8 mouse cellular contexts compared by ENCODE assay signal in the genomic region with DNA sequence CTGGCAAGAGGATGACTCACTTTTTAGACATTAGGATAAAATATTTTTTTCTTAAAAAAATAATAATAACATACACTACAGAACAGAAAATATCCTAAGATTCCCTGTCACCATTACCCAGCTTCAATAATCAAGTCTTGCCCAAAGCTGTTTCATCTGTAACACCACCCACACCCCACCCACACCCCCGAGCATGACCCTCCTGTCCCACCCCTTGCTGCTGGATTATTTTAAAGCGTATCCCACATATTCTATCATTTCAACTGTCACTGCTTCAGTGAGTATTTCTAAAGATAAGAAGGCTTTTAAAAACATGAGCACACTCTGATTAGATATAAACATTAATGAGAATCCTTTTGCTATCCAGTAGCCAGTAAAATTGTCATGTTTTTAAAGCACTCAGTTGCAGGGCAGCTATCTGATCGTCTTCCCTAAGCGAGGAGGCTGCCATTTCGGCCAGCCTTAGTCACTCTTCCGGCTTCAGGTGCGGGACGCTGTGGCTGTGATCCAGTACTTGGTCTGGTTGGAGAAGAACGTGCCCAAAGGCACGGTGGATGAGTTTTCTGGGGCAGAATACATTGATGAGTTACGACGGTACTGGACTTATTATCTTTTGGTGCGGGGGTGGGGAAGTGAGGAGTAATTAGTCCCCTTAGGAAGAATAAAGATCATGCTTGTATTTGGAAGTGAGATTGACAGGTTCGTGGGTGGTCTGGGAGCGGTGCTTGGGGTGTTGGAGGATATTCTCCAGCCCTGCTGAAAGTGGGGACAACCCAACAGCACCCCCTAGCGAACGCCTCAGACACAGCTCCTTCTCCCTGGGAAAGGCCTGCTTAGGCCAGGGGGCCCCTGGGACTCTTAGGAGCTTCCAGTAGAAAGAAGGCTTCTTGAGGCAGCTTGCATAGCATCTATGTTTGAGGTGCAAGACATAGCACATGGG. TPM values are rescaled to one million over a fixed set of nuclear protein-coding genes. Genes with fewer than 3 reads are reported as not detected.
DNase-seq lines count a peak whose midpoint lies in the region; ATAC-seq lines count a peak whose summit lies in the region.

No protein-coding gene starts in this region.

- 0 out of 2 replicates have a peak overlapping the region, but pooled peaks have one; percentile 19 for H3K4me2 ChIP-seq in embryonic facial prominence, embryonic 15.5 days (replicated peaks)
- H3K4me2 ChIP-seq in heart, embryonic 11.5 days: peak overlapping the region; percentile 55
- peak overlapping the region; percentile 58 for H3K4me2 ChIP-seq in liver, embryonic 11.5 days
- no peak overlapping the region for H3K4me2 ChIP-seq in neural tube, embryonic 11.5 days (ENCODE audit: low read depth)

- DNase-seq in CD4-positive, CD25-positive, alpha-beta regulatory T cell, adult 2 months (ENCODE audit: low read depth, low spot score): peak; percentile 77
- DNase-seq in adrenal gland, postnatal 36 days: peak; percentile 70 to 81
- DNase-seq in kidney, adult 9 months: peak; percentile 60
- peak; percentile 55 for DNase-seq in liver, embryonic 11.5 days (ENCODE audit: low spot score)
- peak; percentile 65 for DNase-seq in neural tube, embryonic 11.5 days (ENCODE audit: low spot score)
- peak; percentile 78 for DNase-seq in testis, postnatal 10 days (ENCODE audit: low spot score)

- no peaks in the 10 kb centered on the region for H3K4me1 ChIP-seq in embryonic facial prominence, embryonic 15.5 days
- H3K4me1 ChIP-seq in heart, embryonic 11.5 days (ENCODE audit: control insufficient read depth, insufficient read depth, low read length): no peaks in the 10 kb centered on the region
- no peaks in the 10 kb centered on the region for H3K4me1 ChIP-seq in liver, embryonic 11.5 days (replicated peaks; ENCODE audit: control insufficient read depth, insufficient read depth, low read length)
- H3K4me1 ChIP-seq in neural tube, embryonic 11.5 days (ENCODE audit: control insufficient read depth, insufficient read depth, low read length): no peaks in the 10 kb centered on the region

- no peak overlapping the region for H3K4me3 ChIP-seq in embryonic facial prominence, embryonic 15.5 days (replicated peaks)
- no peak overlapping the region for H3K4me3 ChIP-seq in heart, embryonic 11.5 days (ENCODE audit: low read depth, low read length)
- H3K4me3 ChIP-seq in liver, embryonic 11.5 days (ENCODE audit: low read depth, low read length): peak overlapping the region; percentile 27; the same call in 1 of the 2 replicates
- no peak overlapping the region for H3K4me3 ChIP-seq in neural tube, embryonic 11.5 days (ENCODE audit: low read depth, low read length)

- ATAC-seq in embryonic facial prominence, embryonic 15.5 days (ENCODE audit: insufficient number of reproducible peaks, low FRiP score, low TSS enrichment, low read depth): no peak
- no peak for ATAC-seq in heart, embryonic 11.5 days (replicated peaks; ENCODE audit: insufficient number of reproducible peaks, low FRiP score, low TSS enrichment)
- peak; percentile 39 for ATAC-seq in liver, embryonic 11.5 days (replicated peaks; ENCODE audit: low FRiP score)
- ATAC-seq in neural tube, embryonic 11.5 days (ENCODE audit: insufficient read depth, low FRiP score, low TSS enrichment): no peak

- no peaks in the 10 kb centered on the region for H3K9me3 ChIP-seq in embryonic facial prominence, embryonic 15.5 days (replicated peaks)
- no peaks in the 10 kb centered on the region for H3K9me3 ChIP-seq in heart, embryonic 11.5 days (replicated peaks; ENCODE audit: control insufficient read depth, low read length)
- no peaks in the 10 kb centered on the region for H3K9me3 ChIP-seq in liver, embryonic 11.5 days (ENCODE audit: control insufficient read depth, low read length)
- no peaks in the 10 kb centered on the region for H3K9me3 ChIP-seq in neural tube, embryonic 11.5 days (ENCODE audit: control insufficient read depth, low read length)

- no peaks in the 10 kb centered on the region for H3K27me3 ChIP-seq in embryonic facial prominence, embryonic 15.5 days
- no peaks in the 10 kb centered on the region; the same call in 1 of the 2 replicates for H3K27me3 ChIP-seq in heart, embryonic 11.5 days (ENCODE audit: control insufficient read depth, insufficient read depth, low read length)
- no peaks in the 10 kb centered on the region for H3K27me3 ChIP-seq in liver, embryonic 11.5 days (replicated peaks; ENCODE audit: control insufficient read depth, insufficient read depth, low read length)
- no peaks in the 10 kb centered on the region for H3K27me3 ChIP-seq in neural tube, embryonic 11.5 days (ENCODE audit: control insufficient read depth, insufficient read depth, low read length)

- no peak overlapping the region for H3K27ac ChIP-seq in embryonic facial prominence, embryonic 15.5 days (replicated peaks)
- no peak overlapping the region for H3K27ac ChIP-seq in heart, embryonic 11.5 days (ENCODE audit: low read depth, low read length)
- no peak overlapping the region for H3K27ac ChIP-seq in liver, embryonic 11.5 days (ENCODE audit: low read depth, low read length)
- H3K27ac ChIP-seq in neural tube, embryonic 11.5 days (ENCODE audit: low read depth, low read length): no peak overlapping the region

- no peak overlapping the region for H3K9ac ChIP-seq in embryonic facial prominence, embryonic 15.5 days
- H3K9ac ChIP-seq in heart, embryonic 11.5 days (ENCODE audit: low read depth, low read length): no peak overlapping the region
- H3K9ac ChIP-seq in liver, embryonic 11.5 days (ENCODE audit: low read depth, low read length): no peak overlapping the region
- H3K9ac ChIP-seq in neural tube, embryonic 11.5 days (ENCODE audit: low read length): no peak overlapping the region

- 28% methylated on average over 17 of the region's 17 CpGs for WGBS in embryonic facial prominence, embryonic 15.5 days
- WGBS in heart, embryonic 11.5 days (ENCODE audit: insufficient replicate concordance): 21% methylated on average over 17 of the region's 17 CpGs
- 23% methylated on average over 17 of the region's 17 CpGs for WGBS in liver, embryonic 11.5 days
- 27% methylated on average over 17 of the region's 17 CpGs for WGBS in neural tube, embryonic 11.5 days

- no peaks in the 10 kb centered on the region for H3K36me3 ChIP-seq in embryonic facial prominence, embryonic 15.5 days
- no peaks in the 10 kb centered on the region for H3K36me3 ChIP-seq in heart, embryonic 11.5 days (ENCODE audit: control insufficient read depth, insufficient read depth, low read length)
- H3K36me3 ChIP-seq in liver, embryonic 11.5 days (ENCODE audit: control insufficient read depth, insufficient read depth, low read length): no peaks in the 10 kb centered on the region
- no peaks in the 10 kb centered on the region for H3K36me3 ChIP-seq in neural tube, embryonic 11.5 days (ENCODE audit: control insufficient read depth, insufficient read depth, low read length)

RNA-seq across cellular contexts. Expression of a gene that starts 15.9 kb away (rescaled TPM):
- 1 to 10 TPM; 1.3 to 1.8 TPM for total RNA-seq in adrenal gland, postnatal 36 days (2021)
- 3.7 and 5.9 TPM in 2 replicates for polyA plus RNA-seq in embryonic facial prominence, embryonic 15.5 days (2015; fragmentation: Nextera tagmentation; extraction: Ambion mirVana)
- 0.55 and 0.72 TPM in 2 replicates for polyA plus RNA-seq in heart, embryonic 11.5 days (2014; fragmentation: Nextera tagmentation; extraction: Ambion mirVana)
- 0.29 and 0.40 TPM in 2 replicates for polyA plus RNA-seq in liver, embryonic 11.5 days (2014; fragmentation: Nextera tagmentation; extraction: Ambion mirVana)
- polyA plus RNA-seq in neural tube, embryonic 11.5 days (2014; fragmentation: Nextera tagmentation; extraction: Ambion mirVana): 1.1 and 1.4 TPM in 2 replicates

RNA-seq across cellular contexts. Expression of a gene that starts 21.8 kb away (rescaled TPM):
- total RNA-seq in adrenal gland, postnatal 36 days (2021): 1 to 10 TPM; 1.4 to 1.9 TPM
- polyA plus RNA-seq in embryonic facial prominence, embryonic 15.5 days (2015; fragmentation: Nextera tagmentation; extraction: Ambion mirVana): 3.7 TPM in 2 replicates
- 0.76 and 1.0 TPM in 2 replicates for polyA plus RNA-seq in heart, embryonic 11.5 days (2014; fragmentation: Nextera tagmentation; extraction: Ambion mirVana)
- polyA plus RNA-seq in liver, embryonic 11.5 days (2014; fragmentation: Nextera tagmentation; extraction: Ambion mirVana): 11.5 and 15.5 TPM in 2 replicates
- polyA plus RNA-seq in neural tube, embryonic 11.5 days (2014; fragmentation: Nextera tagmentation; extraction: Ambion mirVana): 1.2 and 2.0 TPM in 2 replicates
